Mouse (Mus musculus): Measurements from ENCODE around the gene Isoc2b. TPM values are rescaled to one million over a fixed set of nuclear protein-coding genes. Genes with fewer than 3 reads are reported as not detected.
A peak's percentile ranks its signal among the peaks of the same experiment; 100 is the strongest.
"Not testable (repeated sequence)": the region's sequence is repeated elsewhere in the genome, so short reads cannot be mapped to it uniquely, and the experiment has no call there.

Isoc2b gene
- polyA plus RNA-seq, 1 experiment from 2014 or later = 11.0 TPM

DNA sequence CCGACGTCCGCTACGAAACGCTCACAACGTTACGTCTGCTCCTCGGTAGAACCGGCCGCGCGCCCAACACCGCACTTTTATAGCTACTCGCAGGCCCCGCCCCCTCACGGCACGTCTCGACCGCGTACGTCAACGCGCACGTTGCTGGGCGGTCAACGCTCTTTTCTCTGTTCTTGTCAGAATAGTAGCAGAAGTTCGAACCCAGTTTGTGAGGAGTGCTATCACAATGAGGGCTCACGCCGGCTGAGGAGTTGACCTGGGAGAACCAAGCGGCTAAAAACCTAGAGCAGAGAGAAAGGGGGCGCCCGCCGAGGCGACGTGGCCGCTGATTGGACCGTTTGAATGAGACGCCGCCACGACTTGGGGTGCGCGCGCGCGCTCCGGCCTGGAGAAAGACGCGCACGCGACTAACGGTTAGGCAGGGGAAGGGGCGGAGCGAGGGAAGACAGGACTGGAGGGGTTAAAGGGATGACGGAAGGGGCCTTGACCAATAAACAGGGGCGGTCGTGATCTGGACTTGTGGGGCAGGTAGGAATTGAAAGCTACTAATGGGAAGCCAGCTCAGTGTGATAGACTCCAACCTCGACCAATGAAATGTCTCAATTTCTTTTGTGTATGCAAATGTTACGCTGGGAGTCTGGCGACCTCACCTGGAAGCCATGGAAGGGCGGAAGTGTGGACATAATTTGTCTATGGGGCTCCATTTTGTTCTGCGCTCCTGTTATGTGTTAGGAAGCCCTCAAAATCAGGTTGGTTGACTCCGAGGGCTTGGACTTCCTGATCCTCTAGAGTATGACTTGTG is 57.6 kb downstream of the Isoc2b start, which contains the start of gene Ube2s:
TSS of gene Ube2s (minus strand) at position 288 of the 802 bp plus-strand sequence.
- Histone ChIP-seq H3K4me2 (ENCODE audit: low read length) (peak within 1 kb of the TSS; percentile 79), H3K27me3 (ENCODE audit: insufficient read depth, low read length) (no peaks in the 10 kb centered on the region), H3K9me3 (replicated peaks; ENCODE audit: low read length) (no peaks in the 10 kb centered on the region), H3K9ac (ENCODE audit: low read depth, low read length) (peak within 1 kb of the TSS; percentile 72), H3K27ac (peak within 1 kb of the TSS; percentile 96), H3K4me3 (replicated peaks; ENCODE audit: low read depth, low read length) (peak within 1 kb of the TSS; percentile 61), H3K4me1 (replicated peaks; ENCODE audit: insufficient read depth, low read length) (peaks cover 15% of the 10 kb centered on the region), H3K36me3 (ENCODE audit: insufficient read depth, low read length) (peaks cover 6% of the 10 kb centered on the region)
- ATAC-seq (replicated peaks; ENCODE audit: low FRiP score, low read depth) (peak; percentile 99), DNase-seq (ENCODE audit: low spot score) (peak; percentile 100)
- under 1% methylated on average over 62 of the region's 62 CpGs for WGBS
- TF ChIP-seq CTCF (IDR thresholded peaks at IDR 0.05; ENCODE audit: low read depth) = peak; percentile 48

DNA sequence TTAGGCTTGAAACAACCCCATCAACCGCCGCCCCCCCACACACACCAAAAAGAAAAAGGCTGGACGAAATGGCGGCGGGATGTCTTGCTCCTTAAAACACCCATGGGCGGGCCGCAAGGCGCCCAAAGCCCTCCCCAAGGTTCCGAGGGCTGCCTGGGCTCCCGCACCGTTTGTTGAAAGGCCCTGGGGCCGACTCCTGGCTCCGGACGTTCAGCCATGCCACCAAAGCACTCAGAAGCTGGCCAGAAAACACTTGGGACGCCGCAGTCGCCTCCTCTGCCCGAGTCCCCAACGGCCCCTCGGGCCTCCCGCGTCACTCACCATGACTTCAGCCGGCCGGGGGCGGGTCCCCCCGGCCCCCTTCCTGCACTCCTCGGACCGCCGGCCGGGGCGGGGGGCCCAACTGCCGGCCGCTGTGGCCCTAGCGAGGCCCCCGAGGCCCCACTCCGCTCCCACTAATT is 58.2 kb downstream of the Isoc2b start:
- peak overlapping the region; percentile 72 for H3K9ac ChIP-seq (ENCODE audit: low read depth, low read length)
- WGBS = 0% methylated on average over 26 of the region's 36 CpGs

DNA sequence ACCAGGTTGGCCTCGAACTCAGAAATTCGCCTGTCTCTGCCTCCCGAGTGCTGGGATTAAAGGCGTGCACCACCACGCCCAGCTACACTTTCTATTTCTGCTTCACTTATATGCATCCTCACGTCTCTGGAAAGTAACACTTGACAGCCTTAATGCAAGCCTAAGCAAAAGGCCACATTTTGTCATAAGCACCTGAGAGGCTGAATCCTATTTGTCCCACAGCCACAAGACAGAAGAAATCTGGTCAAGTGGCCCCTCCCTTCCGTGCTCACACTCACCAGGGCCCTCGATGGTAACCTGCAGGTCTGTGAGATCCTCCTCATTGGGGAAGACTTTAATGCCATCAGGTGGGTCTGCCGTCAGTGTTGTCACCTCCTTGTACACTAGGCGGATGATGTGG is 58.9 kb downstream of the Isoc2b start:
- WGBS = 36% methylated on average over 10 of the region's 10 CpGs
- H3K4me2 ChIP-seq (ENCODE audit: low read length) = peak overlapping the region; percentile 79
- not testable (repeated sequence) for DNase-seq (ENCODE audit: low spot score); ATAC-seq (replicated peaks; ENCODE audit: low FRiP score, low read depth); H3K27me3 ChIP-seq (ENCODE audit: insufficient read depth, low read length); H3K9me3 ChIP-seq (replicated peaks; ENCODE audit: low read length)
- peak overlapping the region; percentile 96; the same call in 1 of the 2 replicates for H3K27ac ChIP-seq
- peak overlapping the region; percentile 61 for H3K4me3 ChIP-seq (replicated peaks; ENCODE audit: low read depth, low read length)
- peaks cover 15% of the 10 kb centered on the region for H3K4me1 ChIP-seq (replicated peaks; ENCODE audit: insufficient read depth, low read length)
- H3K9ac ChIP-seq (ENCODE audit: low read depth, low read length) = peak overlapping the region; percentile 72
- H3K36me3 ChIP-seq (ENCODE audit: insufficient read depth, low read length) = peaks cover 19% of the 10 kb centered on the region

More for the DNA sequence above, 58.2 kb downstream of the Isoc2b start:
- ATAC-seq (replicated peaks; ENCODE audit: low FRiP score, low read depth) (no peak; the same call in 1 of the 2 replicates), DNase-seq (ENCODE audit: low spot score) (peak; percentile 44)
- Histone ChIP-seq H3K4me1 (replicated peaks; ENCODE audit: insufficient read depth, low read length) (peaks cover 15% of the 10 kb centered on the region), H3K36me3 (ENCODE audit: insufficient read depth, low read length) (peaks cover 12% of the 10 kb centered on the region), H3K27me3 (ENCODE audit: insufficient read depth, low read length) (no peaks in the 10 kb centered on the region), H3K4me2 (ENCODE audit: low read length) (peak overlapping the region; percentile 79), H3K9me3 (replicated peaks; ENCODE audit: low read length) (no peaks in the 10 kb centered on the region), H3K4me3 (replicated peaks; ENCODE audit: low read depth, low read length) (peak overlapping the region; percentile 61), H3K27ac (peak overlapping the region; percentile 96)
- TF ChIP-seq CTCF (IDR thresholded peaks at IDR 0.05; ENCODE audit: low read depth) = no peak

DNA sequence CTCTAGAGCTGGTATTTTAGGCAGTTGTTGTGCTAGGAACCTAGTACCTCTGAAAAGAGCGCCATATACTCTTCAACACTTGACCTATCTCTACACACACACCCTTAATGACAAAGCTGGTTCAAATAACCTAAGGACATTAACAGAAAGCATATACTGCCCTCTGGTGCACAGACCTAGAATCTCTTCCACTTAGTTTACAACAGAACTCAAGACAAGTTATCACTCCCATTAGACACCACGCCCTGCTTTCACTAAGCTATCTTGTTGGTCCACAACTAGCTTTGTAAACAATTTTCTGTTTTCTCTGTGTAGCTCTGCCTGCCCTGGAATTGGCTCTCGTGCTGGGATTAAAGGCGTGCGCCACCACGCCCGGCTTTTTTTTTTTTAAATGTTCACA is 63.3 kb downstream of the Isoc2b start:
- H3K4me2 ChIP-seq (ENCODE audit: low read length) = no peak overlapping the region
- H3K27ac ChIP-seq = no peak overlapping the region
- 86% methylated on average over 7 of the region's 7 CpGs for WGBS
- H3K36me3 ChIP-seq (ENCODE audit: insufficient read depth, low read length) = peaks cover 22% of the 10 kb centered on the region
- TF ChIP-seq CTCF (IDR thresholded peaks at IDR 0.05; ENCODE audit: low read depth) = peak; percentile 77
- no peaks in the 10 kb centered on the region for H3K9me3 ChIP-seq (replicated peaks; ENCODE audit: low read length)
- ATAC-seq (replicated peaks; ENCODE audit: low FRiP score, low read depth) (no peak), DNase-seq (ENCODE audit: low spot score) (peak; percentile 81)
- H3K4me1 ChIP-seq (replicated peaks; ENCODE audit: insufficient read depth, low read length) = peaks cover 12% of the 10 kb centered on the region
- H3K9ac ChIP-seq (ENCODE audit: low read depth, low read length) = no peak overlapping the region
- no peak overlapping the region for H3K4me3 ChIP-seq (replicated peaks; ENCODE audit: low read depth, low read length)
- no peaks in the 10 kb centered on the region for H3K27me3 ChIP-seq (ENCODE audit: insufficient read depth, low read length)

DNA sequence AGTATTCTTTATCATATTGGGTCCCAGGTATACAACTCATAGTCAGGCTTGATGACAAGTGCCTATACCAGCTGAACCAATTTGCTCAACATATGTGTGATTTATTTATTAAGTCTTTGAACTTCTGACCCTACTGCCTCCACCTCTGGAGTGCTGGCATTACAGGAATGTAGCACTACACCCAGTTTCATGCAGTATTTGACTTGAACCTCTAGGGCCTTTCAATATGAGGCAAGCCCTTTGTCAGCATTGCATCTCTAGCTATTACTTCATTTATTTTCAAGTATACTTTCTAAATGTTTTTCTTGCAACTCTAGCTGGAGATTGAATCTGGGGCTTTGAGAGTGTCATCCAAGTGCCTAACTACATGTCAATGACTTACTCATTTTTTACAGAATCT is 67.8 kb downstream of the Isoc2b start:
- no peaks in the 10 kb centered on the region for H3K4me1 ChIP-seq (replicated peaks; ENCODE audit: insufficient read depth, low read length)
- no peaks in the 10 kb centered on the region for H3K27me3 ChIP-seq (ENCODE audit: insufficient read depth, low read length)
- no peak for TF ChIP-seq CTCF (IDR thresholded peaks at IDR 0.05; ENCODE audit: low read depth)
- H3K9ac ChIP-seq (ENCODE audit: low read depth, low read length) = no peak overlapping the region
- ATAC-seq (replicated peaks; ENCODE audit: low FRiP score, low read depth) = no peak
- no peak overlapping the region for H3K4me2 ChIP-seq (ENCODE audit: low read length)
- DNase-seq (ENCODE audit: low spot score) = no peak
- no peak overlapping the region for H3K4me3 ChIP-seq (replicated peaks; ENCODE audit: low read depth, low read length)
- no peak overlapping the region for H3K27ac ChIP-seq
- no peaks in the 10 kb centered on the region for H3K9me3 ChIP-seq (replicated peaks; ENCODE audit: low read length)
- peaks cover 17% of the 10 kb centered on the region; the same call in 1 of the 2 replicates for H3K36me3 ChIP-seq (ENCODE audit: insufficient read depth, low read length)

DNA sequence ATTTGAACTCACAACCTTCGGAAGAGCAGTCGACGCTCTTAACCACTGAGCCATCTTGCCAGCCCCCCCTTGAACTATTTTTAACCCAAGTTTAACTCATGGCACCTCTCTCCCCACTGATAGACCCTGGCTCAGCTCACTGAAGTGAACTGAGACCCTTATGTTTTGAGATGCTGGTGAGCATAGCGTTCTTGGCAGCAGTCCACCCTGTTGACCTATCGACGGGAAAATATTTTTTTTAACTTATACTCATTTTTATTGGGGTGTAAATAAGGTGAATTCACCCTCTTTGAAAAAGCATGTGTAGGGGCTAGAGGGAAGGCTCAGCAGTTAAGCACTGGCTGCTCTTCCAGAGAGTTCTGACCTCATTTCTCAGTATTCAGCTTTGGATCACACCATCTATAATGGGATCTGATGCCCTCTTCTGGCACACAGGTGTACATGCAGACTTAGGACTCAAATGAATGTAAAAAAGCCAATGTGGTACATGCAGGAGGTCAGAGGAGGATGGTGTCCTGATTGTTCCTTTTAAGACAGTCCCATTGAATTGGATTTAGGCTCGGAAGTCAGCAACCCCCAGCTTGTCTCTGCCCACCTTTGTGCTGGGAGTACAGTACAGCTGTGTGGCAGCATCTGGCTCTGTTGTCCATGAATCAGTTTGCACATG is 74.2 kb downstream of the Isoc2b start:
- H3K9ac ChIP-seq (ENCODE audit: low read depth, low read length) = no peak overlapping the region
- ATAC-seq (replicated peaks; ENCODE audit: low FRiP score, low read depth) (0 out of 2 replicates have a peak, but pooled peaks have one; percentile 12), DNase-seq (ENCODE audit: low spot score) (peak; percentile 88)
- no peak overlapping the region for H3K4me3 ChIP-seq (replicated peaks; ENCODE audit: low read depth, low read length)
- no peaks in the 10 kb centered on the region for H3K9me3 ChIP-seq (replicated peaks; ENCODE audit: low read length)
- WGBS = 61% methylated on average over 7 of the region's 7 CpGs
- H3K4me2 ChIP-seq (ENCODE audit: low read length) = no peak overlapping the region
- TF ChIP-seq CTCF (IDR thresholded peaks at IDR 0.05; ENCODE audit: low read depth) = peak; percentile 87
- H3K4me1 ChIP-seq (replicated peaks; ENCODE audit: insufficient read depth, low read length) = peaks cover 8% of the 10 kb centered on the region; the same call in 1 of the 2 replicates
- H3K27ac ChIP-seq = no peak overlapping the region
- H3K27me3 ChIP-seq (ENCODE audit: insufficient read depth, low read length) = no peaks in the 10 kb centered on the region
- H3K36me3 ChIP-seq (ENCODE audit: insufficient read depth, low read length) = peaks cover 26% of the 10 kb centered on the region

Other genes starting within 250 kb of the Isoc2b start
- gene Tmem86b, start 238.8 kb downstream of the Isoc2b start, polyA plus RNA-seq (2015; fragmentation: Nextera tagmentation; extraction: Ambion mirVana) = 0.56 and 0.80 TPM in 2 replicates
- 4.8 and 5.1 TPM in 2 replicates for gene Ppp6r1, start 211.2 kb downstream of the Isoc2b start, polyA plus RNA-seq (2015; fragmentation: Nextera tagmentation; extraction: Ambion mirVana)
- gene Hspbp1, start 185.2 kb downstream of the Isoc2b start, polyA plus RNA-seq (2015; fragmentation: Nextera tagmentation; extraction: Ambion mirVana) = 99.7 and 99.9 TPM in 2 replicates
- gene Brsk1, start 179.7 kb downstream of the Isoc2b start, polyA plus RNA-seq (2015; fragmentation: Nextera tagmentation; extraction: Ambion mirVana) = 0.71 and 0.78 TPM in 2 replicates
- gene Tmem150b, start 145.0 kb downstream of the Isoc2b start, polyA plus RNA-seq (2015; fragmentation: Nextera tagmentation; extraction: Ambion mirVana) = 0.06 and 0.12 TPM in 2 replicates
- 61.2 and 64.8 TPM in 2 replicates for gene Kmt5c, start 130.1 kb downstream of the Isoc2b start, polyA plus RNA-seq (2015; fragmentation: Nextera tagmentation; extraction: Ambion mirVana)
- gene Cox6b2, start 117.2 kb downstream of the Isoc2b start, polyA plus RNA-seq (2015; fragmentation: Nextera tagmentation; extraction: Ambion mirVana) = 70.7 and 84.0 TPM in 2 replicates
- gene Fam71e2, start 99.0 kb downstream of the Isoc2b start, polyA plus RNA-seq (2015; fragmentation: Nextera tagmentation; extraction: Ambion mirVana) = not detected in 2 replicates
- gene Il11, start 87.4 kb downstream of the Isoc2b start, polyA plus RNA-seq (2015; fragmentation: Nextera tagmentation; extraction: Ambion mirVana) = 0.14 and 0.20 TPM in 2 replicates
- gene Tmem190, start 87.3 kb downstream of the Isoc2b start, polyA plus RNA-seq (2015; fragmentation: Nextera tagmentation; extraction: Ambion mirVana) = 0.70 TPM in 1 of 2 replicates, not detected in the other
- 35.9 and 40.4 TPM in 2 replicates for gene Tmem238, start 80.6 kb downstream of the Isoc2b start, polyA plus RNA-seq (2015; fragmentation: Nextera tagmentation; extraction: Ambion mirVana)
- 453 and 480 TPM in 2 replicates for gene Rpl28, start 77.4 kb downstream of the Isoc2b start, polyA plus RNA-seq (2015; fragmentation: Nextera tagmentation; extraction: Ambion mirVana)
- 198 and 203 TPM in 2 replicates for gene Ube2s, start 57.7 kb downstream of the Isoc2b start, polyA plus RNA-seq (2015; fragmentation: Nextera tagmentation; extraction: Ambion mirVana)
- 0.62 and 0.67 TPM in 2 replicates for gene Shisa7, start 25.6 kb downstream of the Isoc2b start, polyA plus RNA-seq (2015; fragmentation: Nextera tagmentation; extraction: Ambion mirVana)
- 0.72 and 0.77 TPM in 2 replicates for gene Isoc2a, start 6.9 kb upstream of the Isoc2b start, polyA plus RNA-seq (2015; fragmentation: Nextera tagmentation; extraction: Ambion mirVana)
- not detected in 2 replicates for gene Gm36210, start 36.3 kb upstream of the Isoc2b start, polyA plus RNA-seq (2015; fragmentation: Nextera tagmentation; extraction: Ambion mirVana)
- gene Zfp628, start 45.0 kb upstream of the Isoc2b start, polyA plus RNA-seq (2015; fragmentation: Nextera tagmentation; extraction: Ambion mirVana) = 3.5 and 3.9 TPM in 2 replicates
- gene Nat14, start 51.8 kb upstream of the Isoc2b start, polyA plus RNA-seq (2015; fragmentation: Nextera tagmentation; extraction: Ambion mirVana) = 2.1 and 2.6 TPM in 2 replicates
- gene Ssc5d, start 55.5 kb upstream of the Isoc2b start, polyA plus RNA-seq (2015; fragmentation: Nextera tagmentation; extraction: Ambion mirVana) = 0.91 and 1.1 TPM in 2 replicates
- 0.12 and 0.13 TPM in 2 replicates for gene Sbk2, start 94.1 kb upstream of the Isoc2b start, polyA plus RNA-seq (2015; fragmentation: Nextera tagmentation; extraction: Ambion mirVana)
- gene Sbk3, start 100.9 kb upstream of the Isoc2b start, polyA plus RNA-seq (2015; fragmentation: Nextera tagmentation; extraction: Ambion mirVana) = 0.05 TPM in 1 of 2 replicates, not detected in the other
- 21.2 and 21.3 TPM in 2 replicates for gene Zfp579, start 125.9 kb upstream of the Isoc2b start, polyA plus RNA-seq (2015; fragmentation: Nextera tagmentation; extraction: Ambion mirVana)
- 12.8 and 14.1 TPM in 2 replicates for gene Zfp524, start 144.2 kb upstream of the Isoc2b start, polyA plus RNA-seq (2015; fragmentation: Nextera tagmentation; extraction: Ambion mirVana)
- 30.4 and 31.8 TPM in 2 replicates for gene Fiz1, start 144.4 kb upstream of the Isoc2b start, polyA plus RNA-seq (2015; fragmentation: Nextera tagmentation; extraction: Ambion mirVana)
- 4.7 and 5.7 TPM in 2 replicates for gene Gm44973, start 145.2 kb upstream of the Isoc2b start, polyA plus RNA-seq (2015; fragmentation: Nextera tagmentation; extraction: Ambion mirVana)
- 4.7 and 5.6 TPM in 2 replicates for gene Zfp865, start 150.1 kb upstream of the Isoc2b start, polyA plus RNA-seq (2015; fragmentation: Nextera tagmentation; extraction: Ambion mirVana)
- gene Ccdc106, start 150.3 kb upstream of the Isoc2b start, polyA plus RNA-seq (2015; fragmentation: Nextera tagmentation; extraction: Ambion mirVana) = 22.7 and 23.5 TPM in 2 replicates
- gene 4632433K11Rik, start 163.9 kb upstream of the Isoc2b start, polyA plus RNA-seq (2015; fragmentation: Nextera tagmentation; extraction: Ambion mirVana) = not detected in 2 replicates
- gene Zfp784, start 168.2 kb upstream of the Isoc2b start, polyA plus RNA-seq (2015; fragmentation: Nextera tagmentation; extraction: Ambion mirVana) = 5.7 and 6.6 TPM in 2 replicates
- 48.7 and 54.0 TPM in 2 replicates for gene Zfp580, start 181.3 kb upstream of the Isoc2b start, polyA plus RNA-seq (2015; fragmentation: Nextera tagmentation; extraction: Ambion mirVana)
- gene U2af2, start 191.9 kb upstream of the Isoc2b start, polyA plus RNA-seq (2015; fragmentation: Nextera tagmentation; extraction: Ambion mirVana) = 95.0 and 103 TPM in 2 replicates
- gene Epn1, start 210.0 kb upstream of the Isoc2b start, polyA plus RNA-seq (2015; fragmentation: Nextera tagmentation; extraction: Ambion mirVana) = 58.4 and 61.7 TPM in 2 replicates
- gene Rfpl4, start 246.7 kb upstream of the Isoc2b start, polyA plus RNA-seq (2015; fragmentation: Nextera tagmentation; extraction: Ambion mirVana) = not detected in 2 replicates